Mouse (Mus musculus) olfactory bulb, adult 2 months (tissue): ENCODE results near the gene Pex26.

Source experiments
- CTCF ChIP-seq: fragments of 200-500 bp; IDR thresholded peaks from 2 replicates; pipeline ENCODE4 v1.5.1; 2012; ENCODE audit warnings: low read depth, mild to moderate bottlenecking, low read length, moderate library complexity; ENCODE audit not compliant: insufficient read depth
- POLR2A ChIP-seq: fragments of 200-500 bp; IDR thresholded peaks from 2 replicates; pipeline ENCODE4 v1.6.1; 2012; ENCODE audit warnings: mild to moderate bottlenecking, low read depth, low read length, moderate library complexity; ENCODE audit not compliant: insufficient read depth

- TF ChIP-seq POLR2A = no peak
- TF ChIP-seq CTCF = no peak
Observed at GRCm38 (mm10) chr6:121176011-121176730, 7.3 kb upstream of the Pex26 start.
